Mouse (Mus musculus) adrenal gland, postnatal 4 days (tissue): Measurements from ENCODE around the gene Gpr31b. TPM values are rescaled to one million over a fixed set of nuclear protein-coding genes. Genes with fewer than 3 reads are reported as not detected.
"Not testable (repeated sequence)": the region's sequence is repeated elsewhere in the genome, so short reads cannot be mapped to it uniquely, and the experiment has no call there.

ENCODE experiments used
- DNase-seq, 2 experiments: peaks; one replicate each; pipeline ENCODE4 v3.0.0; 2021 to 2022; ENCODE audit warnings: low spot score in 2 of 2, mixed read lengths in 2 of 2
- long read RNA-seq, 2 experiments: library from polyadenylated mRNA; stranded (forward); transcript quantifications; one replicate each; pipeline ENCODE4 v2.0.0; 2021
- total RNA-seq, 2 experiments: library from RNA; stranded (reverse); gene quantifications; 2 replicates each; pipeline ENCODE4 v1.2.3; 2021

Gene Gpr31b
- under 1 TPM in 1 of 2 experiments, not detected in 1; 0.51 TPM for total RNA-seq
- long read RNA-seq, experiment 1 = 0 reads
- long read RNA-seq, experiment 2 = 0 reads

DNA sequence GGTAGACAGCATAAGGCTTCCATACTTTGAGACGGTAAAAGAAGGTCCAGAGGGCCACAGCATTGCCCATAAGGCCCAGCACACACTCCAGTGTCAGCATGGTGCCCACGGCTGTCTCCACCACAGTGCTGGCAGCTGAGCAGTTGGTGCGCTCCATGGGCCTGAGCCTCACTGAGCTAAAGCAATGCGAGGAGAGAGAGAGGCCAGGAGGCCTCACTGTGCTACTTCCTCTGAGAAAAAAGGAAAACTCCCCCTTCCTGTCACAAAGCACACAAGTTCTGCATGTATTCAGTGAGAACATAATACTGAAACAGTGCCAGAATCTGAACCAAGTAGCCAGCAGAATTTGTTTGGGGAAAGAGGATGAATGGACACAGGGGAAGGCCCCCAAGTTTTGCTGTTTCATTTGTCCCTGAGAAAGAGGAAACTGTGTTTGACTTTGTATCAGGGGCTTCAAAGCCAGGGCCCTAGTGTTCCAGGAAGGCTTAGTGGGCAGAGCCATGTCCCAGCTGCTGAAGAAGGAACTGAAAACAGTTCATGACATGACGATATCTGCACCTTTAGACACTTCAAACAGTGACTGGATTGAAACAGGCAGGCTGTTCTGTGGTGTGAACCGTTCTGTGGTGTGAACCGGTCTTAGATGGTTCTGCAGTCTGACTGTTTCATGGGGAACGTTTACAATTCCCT, at the start of gene Gpr31b:
Gpr31b (minus strand) TSS at position 173 of the 690 bp plus-strand sequence.
- DNase-seq = not testable (repeated sequence)

GRCm38 (mm10) chr17:13092960-13093359, 40.9 kb upstream of the Gpr31b start:
- not testable (repeated sequence) for DNase-seq

- DNase-seq = not testable (repeated sequence)
Observed at GRCm38 (mm10) chr17:13092100-13092764, 40.1 kb upstream of the Gpr31b start.

DNA sequence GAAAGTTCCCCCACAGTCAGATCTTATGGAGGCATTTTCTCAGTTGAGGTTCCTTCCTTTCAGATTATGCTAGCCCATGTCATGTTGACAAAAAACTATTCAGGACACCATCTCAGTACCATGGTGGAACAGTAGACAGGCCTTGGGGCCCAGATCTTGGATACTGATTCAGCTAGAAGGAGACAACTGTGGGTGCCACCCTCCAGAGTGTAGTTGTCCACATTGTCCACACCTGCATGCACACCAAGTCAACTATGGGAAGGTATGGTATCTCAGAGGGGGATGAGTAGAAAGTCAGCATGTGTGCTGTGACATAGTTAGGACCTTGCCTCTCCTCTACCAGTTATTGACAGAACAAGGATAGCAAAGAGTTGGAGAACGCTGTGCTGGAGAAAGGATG, 39.4 kb upstream of the Gpr31b start:
- DNase-seq = not testable (repeated sequence)

- DNase-seq = not testable (repeated sequence)
Observed at GRCm38 (mm10) chr17:13069227-13069626, 17.1 kb upstream of the Gpr31b start.

GRCm38 (mm10) chr17:13067864-13068385, 15.8 kb upstream of the Gpr31b start:
- DNase-seq = not testable (repeated sequence)

- DNase-seq = not testable (repeated sequence)
Observed at GRCm38 (mm10) chr17:13062882-13063281, 10.8 kb upstream of the Gpr31b start.

DNA sequence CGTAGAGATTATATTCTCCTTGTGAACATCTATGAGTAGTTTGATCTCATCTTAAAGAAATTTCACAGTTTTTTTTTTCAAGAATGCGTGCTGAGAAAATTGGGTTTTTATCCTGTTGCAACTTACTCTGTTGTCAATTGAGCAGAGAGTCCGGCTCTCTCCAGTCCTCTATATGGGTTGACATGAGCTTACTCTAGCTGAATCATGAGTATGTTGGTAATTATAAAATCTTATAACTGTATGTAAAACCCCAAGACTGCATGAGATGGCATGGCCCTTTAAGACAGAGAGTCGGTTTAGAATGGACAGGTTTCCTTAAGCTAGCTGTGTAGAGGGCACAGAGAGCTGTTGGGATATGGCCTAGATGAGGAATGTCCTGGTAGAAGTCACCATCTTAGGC, 8.7 kb upstream of the Gpr31b start, which contains the start of gene Tcp10b:
Tcp10b (plus strand) TSS at position 301 of the 400 bp plus-strand sequence.
- DNase-seq = not testable (repeated sequence)

DNA sequence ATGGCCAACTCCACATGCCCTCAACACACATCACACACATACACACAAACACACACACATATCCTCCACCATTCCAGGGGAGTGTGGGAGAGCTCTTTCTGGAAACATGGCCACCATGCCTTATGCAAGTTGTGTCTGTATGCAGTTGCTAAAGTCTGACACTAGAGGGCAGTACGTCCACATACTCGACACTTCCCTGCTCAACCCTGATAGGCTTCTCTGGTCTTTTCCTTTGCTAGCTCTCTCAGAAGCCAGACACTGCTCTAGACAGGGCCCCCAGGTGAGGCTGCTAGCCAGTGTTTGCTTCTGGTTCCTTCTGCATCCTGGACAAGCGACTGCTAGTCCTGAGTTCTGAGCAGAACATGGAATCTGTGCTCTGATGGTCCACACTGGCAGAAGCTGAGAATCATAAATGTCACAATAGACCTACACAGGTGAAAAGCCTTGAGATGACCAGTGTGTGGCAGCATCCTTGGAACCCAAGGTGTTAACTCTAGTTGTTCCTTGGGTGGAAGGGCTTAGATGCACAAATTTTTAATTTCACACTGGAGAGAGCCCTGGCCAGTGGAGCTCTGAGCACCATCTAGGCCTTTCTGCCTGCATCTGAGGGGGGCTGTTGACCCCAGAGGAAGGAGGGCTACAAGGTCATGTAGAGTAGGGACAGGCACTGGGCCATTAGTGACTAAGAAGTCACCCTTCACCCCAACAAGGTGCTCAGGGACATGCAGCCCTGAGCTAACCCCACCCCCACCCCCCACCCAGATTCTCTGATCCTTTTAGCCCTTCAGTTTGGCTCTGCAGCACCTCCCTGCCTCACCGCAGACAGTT, 8.0 kb downstream of the Gpr31b start:
- DNase-seq = not testable (repeated sequence)

DNA sequence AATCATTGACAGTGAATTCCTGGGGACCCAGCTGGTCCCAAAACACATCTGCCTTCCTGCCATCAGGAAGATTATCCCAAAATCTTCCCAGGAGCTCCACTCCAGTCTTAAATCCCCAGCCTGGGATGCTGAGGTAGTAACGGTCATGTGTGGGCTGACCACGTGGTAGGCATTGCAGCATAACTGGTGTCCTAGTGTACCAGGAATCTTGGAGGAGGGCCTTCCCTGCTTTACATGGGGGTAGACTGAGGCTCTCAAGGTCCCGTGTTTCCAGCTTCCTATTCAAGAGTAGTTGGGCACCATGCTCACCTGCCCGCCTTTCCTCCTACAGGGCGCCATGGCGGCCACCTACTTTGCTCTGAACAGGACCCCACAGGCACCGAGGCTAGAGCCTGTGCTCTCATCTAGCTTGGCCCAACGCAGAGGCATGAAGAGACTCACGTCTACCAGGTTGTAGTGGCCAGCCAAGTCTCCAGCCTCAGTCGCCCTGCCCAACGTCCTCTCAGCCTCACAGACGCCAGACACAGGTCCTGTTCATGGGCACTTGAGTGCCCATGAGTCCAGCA, 15.4 kb downstream of the Gpr31b start:
- not testable (repeated sequence) for DNase-seq

GRCm38 (mm10) chr17:13013316-13013715, 38.8 kb downstream of the Gpr31b start:
- no peak for DNase-seq

GRCm38 (mm10) chr17:13009887-13010286, 42.2 kb downstream of the Gpr31b start:
- DNase-seq = no peak

DNA sequence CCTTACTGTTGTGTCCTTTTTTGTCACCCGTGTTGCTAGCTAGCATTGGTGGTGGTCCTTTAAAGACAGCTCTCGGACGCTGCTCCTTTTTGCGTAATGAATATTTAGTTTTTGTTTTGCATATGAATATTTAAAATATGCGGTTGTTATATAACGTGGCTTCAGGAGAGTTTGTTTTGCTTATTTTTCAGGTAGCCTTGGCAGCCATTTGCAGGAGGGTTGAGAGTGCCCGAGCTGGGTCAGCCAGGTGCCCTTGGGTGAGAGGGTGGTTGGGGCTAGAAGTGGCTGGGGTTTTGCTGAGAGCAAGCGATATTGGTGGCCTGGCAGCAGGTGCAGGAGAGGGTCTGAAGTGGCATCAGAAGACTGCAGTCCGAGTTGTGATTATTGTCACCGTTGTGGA, 43.6 kb downstream of the Gpr31b start:
- no peak for DNase-seq

DNA sequence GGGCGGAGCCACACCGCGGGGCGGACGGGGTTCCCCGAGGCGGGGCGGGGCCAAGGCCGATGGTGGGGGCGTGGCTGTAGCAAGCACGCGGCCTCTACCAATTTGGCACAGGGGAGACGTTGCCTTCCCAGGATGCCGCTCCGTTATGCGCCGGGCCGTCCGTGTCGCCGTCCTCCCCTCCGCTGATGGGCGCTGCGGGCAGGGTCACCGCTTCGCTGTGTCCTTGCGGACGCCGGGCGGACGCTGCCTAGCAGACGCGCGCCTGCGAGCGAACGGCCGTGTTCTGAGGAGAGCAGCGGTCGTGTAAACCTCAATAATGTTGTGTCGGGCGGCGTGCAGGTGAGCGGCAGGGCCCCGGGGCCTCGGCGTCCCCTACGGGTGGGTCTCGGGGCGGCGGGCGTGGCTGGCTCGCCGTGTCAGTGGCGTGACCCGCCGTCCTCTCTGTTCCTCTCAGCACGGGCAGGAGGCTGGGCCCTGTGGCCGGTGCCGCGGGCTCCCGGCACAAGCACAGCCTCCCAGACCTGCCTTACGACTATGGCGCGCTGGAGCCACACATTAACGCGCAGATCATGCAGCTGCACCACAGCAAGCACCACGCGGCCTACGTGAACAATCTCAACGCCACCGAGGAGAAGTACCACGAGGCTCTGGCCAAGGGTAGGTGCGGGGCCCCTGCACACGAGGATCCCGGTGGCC, 44.2 kb downstream of the Gpr31b start:
- peak; percentile 99 for DNase-seq

DNA sequence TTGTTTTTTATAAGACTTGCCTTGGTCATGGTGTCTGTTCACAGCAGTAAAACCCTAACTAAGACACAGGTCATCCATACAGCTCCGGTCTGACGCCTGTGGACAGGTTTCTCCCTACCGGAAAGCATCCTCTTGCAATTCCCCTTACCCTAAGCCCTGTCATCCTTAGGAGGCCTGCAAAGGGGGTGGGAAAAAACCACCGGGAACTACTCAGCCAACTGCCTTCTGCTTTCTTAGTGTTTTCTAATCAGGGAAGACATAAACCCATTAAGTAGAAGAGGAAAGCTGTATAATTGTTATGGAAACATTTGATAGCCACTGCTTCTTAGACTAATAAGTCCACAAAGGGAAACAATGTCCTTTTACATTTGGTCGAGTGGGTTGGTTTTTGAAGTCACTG, 45.1 kb downstream of the Gpr31b start:
- DNase-seq = no peak

- not testable (repeated sequence) for DNase-seq
Observed at GRCm38 (mm10) chr17:13006546-13006945, 45.5 kb downstream of the Gpr31b start, which contains the start of gene Sod2. Gene Sod2 (plus strand): TSS chr17:13006846.

GRCm38 (mm10) chr17:13004436-13004835, 47.7 kb downstream of the Gpr31b start:
- not testable (repeated sequence) for DNase-seq

- not testable (repeated sequence) for DNase-seq
Observed at GRCm38 (mm10) chr17:13002243-13002642, 49.9 kb downstream of the Gpr31b start.
